Mouse (Mus musculus) duodenum, adult 2 months (tissue): Measurements from ENCODE around the gene C3ar1. TPM values are rescaled to one million over a fixed set of nuclear protein-coding genes. Genes with fewer than 3 reads are reported as not detected.

ENCODE experiments used
- polyA plus RNA-seq: library from polyadenylated mRNA; depleted of rRNA; stranded (reverse); fragments of >200 nt; gene quantifications from 2 replicates; pipeline ENCODE4 v1.2.3, GENCODE M21; 2012; ENCODE audit warnings: low replicate concordance; rRNA removed

The C3ar1 gene
- polyA plus RNA-seq: 0.72 and 0.76 TPM in 2 replicates

GRCm38 (mm10) chr6:122855955-122856354, at the start of gene C3ar1:
C3ar1 (minus strand) TSS chr6:122856161.

GRCm38 (mm10) chr6:122873871-122874719, 18.1 kb upstream of the C3ar1 start, which contains the start of gene Necap1:
Necap1 (plus strand) TSS chr6:122874474.

GRCm38 (mm10) chr6:122819306-122820070, 36.5 kb downstream of the C3ar1 start, which contains the start of gene Foxj2:
Foxj2 (plus strand) TSS chr6:122819914.

GRCm38 (mm10) chr6:122801301-122801800, 54.6 kb downstream of the C3ar1 start, which contains the start of gene Slc2a3:
Slc2a3 (minus strand) TSS chr6:122801640.

Other genes starting within 250 kb of the C3ar1 start
- 0.12 and 0.20 TPM in 2 replicates for gene Gdf3, start 246.1 kb downstream of the C3ar1 start, polyA plus RNA-seq
- gene Dppa3, start 229.8 kb downstream of the C3ar1 start, polyA plus RNA-seq: not detected in 2 replicates
- 0.05 TPM in 1 of 2 replicates, not detected in the other for gene Nanog, start 148.7 kb downstream of the C3ar1 start, polyA plus RNA-seq
- gene Slc2a3, start 54.5 kb downstream of the C3ar1 start, polyA plus RNA-seq: 0.83 and 0.96 TPM in 2 replicates
- 6.4 and 7.7 TPM in 2 replicates for gene Foxj2, start 36.2 kb downstream of the C3ar1 start, polyA plus RNA-seq
- gene Necap1, start 18.3 kb upstream of the C3ar1 start, polyA plus RNA-seq: 8.1 and 9.1 TPM in 2 replicates
- 0.56 and 0.90 TPM in 2 replicates for gene Clec4a1, start 65.7 kb upstream of the C3ar1 start, polyA plus RNA-seq
- gene Clec4a3, start 96.4 kb upstream of the C3ar1 start, polyA plus RNA-seq: 0.11 and 0.26 TPM in 2 replicates
- 0.13 and 0.15 TPM in 2 replicates for gene Clec4a4, start 134.2 kb upstream of the C3ar1 start, polyA plus RNA-seq
- gene Clec4b1, start 193.8 kb upstream of the C3ar1 start, polyA plus RNA-seq: not detected in 2 replicates